Mouse (Mus musculus) hindbrain, embryonic 11.5 days (tissue): ENCODE results near the gene Olfr810. TPM values are rescaled to one million over a fixed set of nuclear protein-coding genes. Genes with fewer than 3 reads are reported as not detected.

ENCODE experiments used
- ATAC-seq: fragments of 200-750 bp; cut with Nextera tagmentation; 2 replicates; pipeline ENCODE4 v1.8.0; 2017; ENCODE audit warnings: mild to moderate bottlenecking, moderate TSS enrichment, moderate library complexity; ENCODE audit not compliant: low FRiP score
- DNase-seq: peaks from one replicate; pipeline ENCODE4 v3.0.0-alpha.2; 2015; ENCODE audit warnings: low spot score
- H3K27ac ChIP-seq: fragments of 300-500 bp; sonication (generic); 2 replicates; pipeline ENCODE4 v1.5.1; 2014; ENCODE audit warnings: mild to moderate bottlenecking, low read depth, low read length
- H3K27me3 ChIP-seq: fragments of 300-500 bp; sonication (generic); 2 replicates; pipeline ENCODE4 v1.6.1; 2014; ENCODE audit warnings: mild to moderate bottlenecking, low read length, moderate library complexity, mixed read lengths; ENCODE audit not compliant: control insufficient read depth, insufficient read depth
- H3K36me3 ChIP-seq: fragments of 300-500 bp; sonication (generic); 2 replicates; pipeline ENCODE4 v1.6.1; 2014; ENCODE audit warnings: mild to moderate bottlenecking, low read length, moderate library complexity, mixed read lengths; ENCODE audit not compliant: control insufficient read depth, insufficient read depth
- H3K4me1 ChIP-seq: fragments of 300-500 bp; sonication (generic); replicated peaks from 2 replicates; pipeline ENCODE4 v1.6.1; 2014; ENCODE audit warnings: low read length, mixed read lengths; ENCODE audit not compliant: control insufficient read depth, insufficient read depth
- H3K4me2 ChIP-seq: fragments of 300-500 bp; sonication (generic); replicated peaks from 2 replicates; pipeline ENCODE4 v1.6.1; 2014; ENCODE audit warnings: mild to moderate bottlenecking, low read depth, low read length
- H3K4me3 ChIP-seq: fragments of 300-500 bp; sonication (generic); 2 replicates; pipeline ENCODE4 v1.5.1; 2014; ENCODE audit warnings: low read depth, low read length
- H3K9ac ChIP-seq: fragments of 300-500 bp; sonication (generic); 2 replicates; pipeline ENCODE4 v1.6.1; 2014; ENCODE audit warnings: low read depth, low read length
- H3K9me3 ChIP-seq: fragments of 300-500 bp; sonication (generic); 2 replicates; pipeline ENCODE4 v1.6.1; 2016; ENCODE audit warnings: low read length; ENCODE audit not compliant: control insufficient read depth
- WGBS: fragments of 180-500 bp; shearing (Covaris S2); extraction: QIAGEN DNeasy Blood & Tissue Kit; methylation state at CpG from one replicate; pipeline ENCODE4 v1.1.7; 2014; 5-methylcytosine and 5-hydroxymethylcytosine counted together
- polyA plus RNA-seq: library from polyadenylated mRNA; unstranded; fragments of >200 nt; fragmentation: Nextera tagmentation; extraction: Ambion mirVana; gene quantifications from 2 replicates; pipeline ENCODE4 v1.2.1, GENCODE M21; 2014

Olfr810 gene
- not detected in 2 replicates for polyA plus RNA-seq

- Histone ChIP-seq H3K36me3 (no peaks in the 10 kb centered on the region), H3K27me3 (no peaks in the 10 kb centered on the region), H3K27ac (no peak within 1 kb of the TSS), H3K9ac (no peak within 1 kb of the TSS), H3K4me1 (no peaks in the 10 kb centered on the region), H3K4me3 (no peak within 1 kb of the TSS), H3K4me2 (no peak within 1 kb of the TSS), H3K9me3 (no peaks in the 10 kb centered on the region)
- DNase-seq, result no peak
- ATAC-seq, result no peak
Observed at GRCm38 (mm10) chr10:129794817-129795216, at the start of gene Olfr810. Gene Olfr810 (minus strand): TSS chr10:129794917.

GRCm38 (mm10) chr10:129804296-129804695 lies 9.6 kb upstream of the Olfr810 start, which contains the start of gene Olfr811:
Gene Olfr811 (minus strand): TSS chr10:129804396.
- no peak for DNase-seq
- Histone ChIP-seq H3K9me3 (no peaks in the 10 kb centered on the region), H3K4me2 (no peak within 1 kb of the TSS), H3K4me3 (no peak within 1 kb of the TSS), H3K27me3 (no peaks in the 10 kb centered on the region), H3K4me1 (no peaks in the 10 kb centered on the region), H3K9ac (no peak within 1 kb of the TSS), H3K36me3 (no peaks in the 10 kb centered on the region), H3K27ac (no peak within 1 kb of the TSS)
- ATAC-seq, result no peak
- 85% methylated on average over 4 of the region's 4 CpGs for WGBS

DNA sequence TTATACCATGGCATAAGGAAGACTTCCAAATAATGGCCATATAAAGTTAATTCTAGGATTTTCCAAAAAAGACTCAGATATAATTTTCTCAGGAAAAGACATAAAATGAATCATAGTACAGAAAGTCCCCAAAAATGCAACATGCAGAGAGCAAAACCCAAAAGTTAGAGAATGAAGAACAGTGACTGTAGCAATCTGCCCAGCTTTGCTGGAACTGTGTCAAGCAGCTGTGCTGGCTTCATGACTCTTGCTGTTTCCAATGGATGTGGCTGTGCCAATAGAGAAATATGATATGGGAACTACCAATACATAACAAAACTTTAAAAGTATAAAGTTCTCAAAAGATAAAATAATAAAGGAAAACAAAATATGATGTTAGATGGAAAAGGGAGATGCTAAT lies 16.6 kb downstream of the Olfr810 start:
- Histone ChIP-seq H3K9ac (no peak overlapping the region), H3K36me3 (no peaks in the 10 kb centered on the region), H3K9me3 (no peaks in the 10 kb centered on the region), H3K4me3 (no peak overlapping the region), H3K27ac (no peak overlapping the region), H3K27me3 (no peaks in the 10 kb centered on the region), H3K4me1 (no peaks in the 10 kb centered on the region), H3K4me2 (no peak overlapping the region)
- DNase-seq (no peak), ATAC-seq (no peak)

DNA sequence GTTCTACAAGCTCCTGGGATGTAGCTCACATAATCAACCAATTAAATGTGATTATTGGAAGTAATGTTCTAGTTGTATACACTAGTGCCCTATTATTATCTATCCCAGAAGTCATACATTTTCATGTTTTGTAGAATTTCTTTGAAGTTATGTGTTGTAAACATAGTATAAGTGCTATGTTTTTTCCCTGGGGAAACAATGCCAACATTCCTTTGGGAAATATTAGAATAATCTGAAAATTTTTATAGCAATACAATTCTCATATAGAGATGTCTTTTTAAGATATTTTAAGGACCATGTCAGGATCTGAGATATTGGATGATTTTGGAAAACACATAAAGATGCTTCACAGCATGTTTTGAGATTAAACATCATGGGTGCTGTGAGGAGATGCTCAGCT lies 20.4 kb downstream of the Olfr810 start, which contains the start of gene Olfr809:
TSS of gene Olfr809 (plus strand) at position 301 of the 400 bp plus-strand sequence.
- H3K36me3 ChIP-seq, result no peaks in the 10 kb centered on the region
- no peaks in the 10 kb centered on the region for H3K27me3 ChIP-seq
- ATAC-seq, result no peak
- no peak within 1 kb of the TSS for H3K4me3 ChIP-seq
- no peaks in the 10 kb centered on the region for H3K4me1 ChIP-seq
- H3K9ac ChIP-seq, result no peak within 1 kb of the TSS
- DNase-seq, result no peak
- no peaks in the 10 kb centered on the region for H3K9me3 ChIP-seq
- no peak within 1 kb of the TSS for H3K4me2 ChIP-seq
- no peak within 1 kb of the TSS for H3K27ac ChIP-seq

GRCm38 (mm10) chr10:129765182-129765581 lies 29.5 kb downstream of the Olfr810 start, which contains the start of gene Olfr808:
Gene Olfr808 (plus strand): TSS chr10:129765482.
- WGBS, result 95% methylated on average over 1 of the region's 1 CpGs
- no peaks in the 10 kb centered on the region for H3K9me3 ChIP-seq
- no peak within 1 kb of the TSS for H3K27ac ChIP-seq
- no peak for DNase-seq
- no peak within 1 kb of the TSS for H3K9ac ChIP-seq
- H3K4me3 ChIP-seq, result no peak within 1 kb of the TSS
- H3K4me1 ChIP-seq, result no peaks in the 10 kb centered on the region
- no peak within 1 kb of the TSS for H3K4me2 ChIP-seq
- H3K36me3 ChIP-seq, result no peaks in the 10 kb centered on the region
- ATAC-seq, result no peak
- H3K27me3 ChIP-seq, result no peaks in the 10 kb centered on the region

DNA sequence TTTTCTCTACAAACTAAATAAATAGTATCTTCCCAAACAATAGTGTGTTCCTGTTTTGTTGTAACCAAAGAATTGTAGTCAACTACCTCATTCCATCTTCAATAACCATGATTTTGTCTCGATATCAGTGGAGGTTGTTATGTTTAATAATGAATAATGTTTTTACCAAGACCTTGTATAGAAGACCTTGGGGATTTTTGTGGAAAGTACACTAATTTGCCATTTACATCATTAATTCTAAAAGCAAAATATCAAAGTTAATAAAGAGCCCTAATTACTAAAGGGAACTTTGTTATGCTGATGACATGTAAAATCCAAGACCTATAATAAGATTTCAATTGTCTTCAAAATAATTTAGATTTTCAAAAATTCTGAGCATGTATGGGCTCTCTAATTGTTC lies 37.0 kb downstream of the Olfr810 start, which contains the start of gene Olfr807:
TSS of gene Olfr807 (minus strand) at position 101 of the 400 bp plus-strand sequence.
- WGBS, result 89% methylated on average over 1 of the region's 1 CpGs
- H3K27ac ChIP-seq, result no peak within 1 kb of the TSS
- H3K4me1 ChIP-seq, result no peaks in the 10 kb centered on the region
- H3K4me2 ChIP-seq, result no peak within 1 kb of the TSS
- no peak within 1 kb of the TSS for H3K9ac ChIP-seq
- H3K9me3 ChIP-seq, result no peaks in the 10 kb centered on the region
- DNase-seq, result no peak
- no peaks in the 10 kb centered on the region for H3K36me3 ChIP-seq
- H3K27me3 ChIP-seq, result no peaks in the 10 kb centered on the region
- ATAC-seq, result no peak
- no peak within 1 kb of the TSS for H3K4me3 ChIP-seq

DNA sequence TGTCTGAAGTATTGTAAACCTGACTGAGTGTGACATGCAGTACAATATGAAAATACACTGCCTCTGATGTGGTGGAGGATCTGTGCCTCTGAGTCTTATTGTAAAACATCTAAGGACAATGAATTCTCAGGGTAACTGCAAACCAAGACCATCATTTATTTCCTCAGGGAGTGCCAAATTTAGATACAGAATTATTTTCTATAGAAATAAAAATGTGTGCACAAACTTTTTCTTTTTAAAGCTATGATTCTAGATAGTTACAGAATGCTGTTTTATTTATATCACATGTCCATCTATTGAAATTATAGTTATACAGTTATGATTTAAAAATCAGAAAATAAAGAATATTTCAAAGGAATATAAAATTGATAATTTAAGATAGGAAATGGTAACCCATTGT lies 52.9 kb downstream of the Olfr810 start, which contains the start of gene Olfr806:
TSS of gene Olfr806 (minus strand) at position 101 of the 400 bp plus-strand sequence.
- Histone ChIP-seq H3K4me3 (no peak within 1 kb of the TSS), H3K9me3 (no peaks in the 10 kb centered on the region), H3K4me2 (no peak within 1 kb of the TSS), H3K36me3 (no peaks in the 10 kb centered on the region), H3K4me1 (no peaks in the 10 kb centered on the region), H3K9ac (no peak within 1 kb of the TSS), H3K27me3 (no peaks in the 10 kb centered on the region), H3K27ac (no peak within 1 kb of the TSS)
- DNase-seq, result no peak
- ATAC-seq, result no peak

Other genes starting within 250 kb of the Olfr810 start
- not detected in 2 replicates for gene Olfr794, start 227.3 kb downstream of the Olfr810 start, polyA plus RNA-seq
- gene Olfr796, start 182.3 kb downstream of the Olfr810 start, polyA plus RNA-seq, result not detected in 2 replicates
- not detected in 2 replicates for gene Olfr798, start 167.0 kb downstream of the Olfr810 start, polyA plus RNA-seq
- not detected in 2 replicates for gene Olfr799, start 157.4 kb downstream of the Olfr810 start, polyA plus RNA-seq
- gene Olfr800, start 137.2 kb downstream of the Olfr810 start, polyA plus RNA-seq, result not detected in 2 replicates
- gene Olfr801, start 121.1 kb downstream of the Olfr810 start, polyA plus RNA-seq, result not detected in 2 replicates
- not detected in 2 replicates for gene Olfr802, start 106.7 kb downstream of the Olfr810 start, polyA plus RNA-seq
- not detected in 2 replicates for gene Olfr803, start 100.6 kb downstream of the Olfr810 start, polyA plus RNA-seq
- gene Olfr804, start 91.7 kb downstream of the Olfr810 start, polyA plus RNA-seq, result not detected in 2 replicates
- gene Olfr805, start 65.5 kb downstream of the Olfr810 start, polyA plus RNA-seq, result not detected in 2 replicates
- gene Olfr806, start 53.0 kb downstream of the Olfr810 start, polyA plus RNA-seq, result not detected in 2 replicates
- gene Olfr807, start 37.1 kb downstream of the Olfr810 start, polyA plus RNA-seq, result not detected in 2 replicates
- gene Olfr808, start 29.4 kb downstream of the Olfr810 start, polyA plus RNA-seq, result not detected in 2 replicates
- gene Olfr809, start 20.3 kb downstream of the Olfr810 start, polyA plus RNA-seq, result not detected in 2 replicates
- gene Olfr811, start 9.5 kb upstream of the Olfr810 start, polyA plus RNA-seq, result not detected in 2 replicates
- gene Olfr812, start 51.2 kb upstream of the Olfr810 start, polyA plus RNA-seq, result not detected in 2 replicates
- gene Olfr813, start 60.5 kb upstream of the Olfr810 start, polyA plus RNA-seq, result not detected in 2 replicates
- gene Olfr814, start 84.9 kb upstream of the Olfr810 start, polyA plus RNA-seq, result not detected in 2 replicates
- not detected in 2 replicates for gene Olfr815, start 111.0 kb upstream of the Olfr810 start, polyA plus RNA-seq
- gene Olfr816, start 120.7 kb upstream of the Olfr810 start, polyA plus RNA-seq, result not detected in 2 replicates
- gene Olfr818, start 154.2 kb upstream of the Olfr810 start, polyA plus RNA-seq, result not detected in 2 replicates
- gene Olfr819, start 172.3 kb upstream of the Olfr810 start, polyA plus RNA-seq, result not detected in 2 replicates
- gene Olfr247, start 181.2 kb upstream of the Olfr810 start, polyA plus RNA-seq, result not detected in 2 replicates
- not detected in 2 replicates for gene Gm10310, start 190.1 kb upstream of the Olfr810 start, polyA plus RNA-seq
- not detected in 2 replicates for gene Olfr820, start 217.7 kb upstream of the Olfr810 start, polyA plus RNA-seq
- not detected in 2 replicates for gene Olfr821, start 235.4 kb upstream of the Olfr810 start, polyA plus RNA-seq